Mouse (Mus musculus) ES-E14 (cell line): ENCODE results near the gene Smoc1. TPM values are rescaled to one million over a fixed set of nuclear protein-coding genes. Genes with fewer than 3 reads are reported as not detected.

Experiments
- DNase-seq: peaks from one replicate; pipeline ENCODE4 v3.0.0-alpha.2; 2013; ENCODE audit warnings: low read depth, low spot score
- H3K27ac ChIP-seq: 2 replicates; pipeline ENCODE4 v1.5.1; 2012; ENCODE audit warnings: low read depth, mild to moderate bottlenecking, low read length, moderate library complexity, mixed read lengths; ENCODE audit not compliant: poor library complexity, insufficient read depth, severe bottlenecking
- H3K36me3 ChIP-seq: 2 replicates; pipeline ENCODE4 v1.6.1; 2012; ENCODE audit warnings: mild to moderate bottlenecking, low read length, moderate library complexity, mixed read lengths; ENCODE audit not compliant: control insufficient read depth, poor library complexity, insufficient read depth, severe bottlenecking
- H3K4me1 ChIP-seq, 2 experiments: fragments of 150-350 bp in 1 of 2; sonication (generic) in 1 of 2; 2 replicates each; pipeline ENCODE4 v1.6.1; 2012; ENCODE audit warnings: low read length in 2 of 2, mild to moderate bottlenecking in 1 of 2, mixed read lengths in 1 of 2; ENCODE audit not compliant: control insufficient read depth in 2 of 2, insufficient read depth in 2 of 2, poor library complexity in 1 of 2
- H3K4me3 ChIP-seq, 2 experiments: fragments of 150-350 bp in 1 of 2; sonication (generic) in 1 of 2; 2 replicates each; pipeline ENCODE4 v1.5.1; 2012; ENCODE audit warnings: low read length in 2 of 2, low read depth in 1 of 2, mild to moderate bottlenecking in 1 of 2, mixed read lengths in 1 of 2; ENCODE audit not compliant: insufficient read depth in 1 of 2, poor library complexity in 1 of 2, severe bottlenecking in 1 of 2
- H3K9ac ChIP-seq: 2 replicates; pipeline ENCODE4 v1.6.1; 2012; ENCODE audit warnings: low read depth, mild to moderate bottlenecking, low read length, mixed read lengths; ENCODE audit not compliant: poor library complexity, insufficient read depth, severe bottlenecking
- H3K9me3 ChIP-seq: fragments of 150-350 bp; sonication (generic); 2 replicates; pipeline ENCODE4 v1.6.1; 2012; ENCODE audit warnings: low read depth, mild to moderate bottlenecking, low read length; ENCODE audit not compliant: control insufficient read depth, insufficient read depth
- CHD2 ChIP-seq: IDR thresholded peaks from 2 replicates; pipeline ENCODE4 v1.6.1; 2014; ENCODE audit warnings: mild to moderate bottlenecking, low read depth, low read length, inconsistent platforms
- HCFC1 ChIP-seq: IDR thresholded peaks from 2 replicates; pipeline ENCODE4 v1.6.1; 2012; ENCODE audit warnings: low read length, inconsistent platforms, borderline replicate concordance; ENCODE audit not compliant: insufficient read depth
- MAFK ChIP-seq: IDR thresholded peaks from 2 replicates; pipeline ENCODE4 v1.6.1; 2014; ENCODE audit warnings: mild to moderate bottlenecking, low read depth, low read length, inconsistent platforms; ENCODE audit not compliant: insufficient read depth
- ZC3H11A ChIP-seq: IDR thresholded peaks from 2 replicates; pipeline ENCODE4 v1.6.1; 2012; ENCODE audit warnings: low read depth, mild to moderate bottlenecking, inconsistent platforms, low read length, borderline replicate concordance
- ZNF384 ChIP-seq: IDR thresholded peaks from 2 replicates; pipeline ENCODE4 v1.6.1; 2012; ENCODE audit warnings: low read depth, low read length, inconsistent platforms
- in situ Hi-C, 2 experiments: fragments of 600-800 bp; cut with MboI; formaldehyde crosslinking; loops; one replicate each; pipeline ENCODE4 v1.15.1; 2025; ENCODE audit warnings: low sequenced_read_pairs in 2 of 2, inconsistent platforms in 1 of 2; ENCODE audit not compliant: unreplicated experiment in 2 of 2
- total RNA-seq: library from RNA; depleted of rRNA; stranded (reverse); fragments of 300-350 nt; gene quantifications from 2 replicates; pipeline ENCODE4 v1.2.3, GENCODE M21; 2012

Gene Smoc1
- total RNA-seq, 1 experiment, result 15.3 TPM

GRCm38 (mm10) chr12:80988286-80988685, 38.3 kb upstream of the Smoc1 start:
- no peaks in the 10 kb centered on the region for H3K9me3 ChIP-seq
- no peak for TF ChIP-seq ZNF384
- no peak for TF ChIP-seq HCFC1
- TF ChIP-seq CHD2, result no peak
- no peak for TF ChIP-seq ZC3H11A
- no peak for TF ChIP-seq MAFK
- no peaks in the 10 kb centered on the region; the same call in 1 of the 2 replicates for H3K36me3 ChIP-seq
- DNase-seq, result no peak
- H3K9ac ChIP-seq, result no peak overlapping the region
- H3K4me1 ChIP-seq, result peaks cover 0 to 5% of the 10 kb centered on the region in 2 experiments; a peak in 1 of 4 replicates
- in situ Hi-C loops, result loop anchor here (10.0 to 25.0 kb wide), 3 partner anchors 197 to 417 kb away; partner anchors contain the start of gene Gm4787 (in 1 of the 2)
- no peak overlapping the region for H3K4me3 ChIP-seq
- H3K27ac ChIP-seq, result no peak overlapping the region

GRCm38 (mm10) chr12:80990901-80991445, 35.6 kb upstream of the Smoc1 start:
- no peaks in the 10 kb centered on the region for H3K9me3 ChIP-seq
- H3K27ac ChIP-seq, result no peak overlapping the region
- no peak overlapping the region for H3K9ac ChIP-seq
- TF ChIP-seq MAFK (no peak), CHD2 (no peak), ZNF384 (no peak), HCFC1 (no peak), ZC3H11A (no peak)
- no peak overlapping the region for H3K4me3 ChIP-seq
- DNase-seq, result no peak
- no peaks in the 10 kb centered on the region; the same call in 1 of the 2 replicates for H3K36me3 ChIP-seq
- in situ Hi-C loops, result loop anchor here in 1 of 2 experiments (25.0 kb wide), 1 partner anchor 396 kb away; the partner anchor contains the start of gene Gm4787
- peaks cover 0 to 5% of the 10 kb centered on the region in 2 experiments; a peak in 1 of 4 replicates for H3K4me1 ChIP-seq

GRCm38 (mm10) chr12:80991806-80992205, 34.8 kb upstream of the Smoc1 start:
- peaks cover 0 to 5% of the 10 kb centered on the region in 2 experiments; a peak in 1 of 4 replicates for H3K4me1 ChIP-seq
- no peaks in the 10 kb centered on the region for H3K9me3 ChIP-seq
- in situ Hi-C loops, result loop anchor here in 1 of 2 experiments (25.0 kb wide), 1 partner anchor 395 kb away; the partner anchor contains the start of gene Gm4787
- H3K36me3 ChIP-seq, result no peaks in the 10 kb centered on the region; the same call in 1 of the 2 replicates
- H3K9ac ChIP-seq, result no peak overlapping the region
- DNase-seq, result no peak
- no peak overlapping the region for H3K27ac ChIP-seq
- TF ChIP-seq ZNF384 (no peak), MAFK (no peak), HCFC1 (no peak), CHD2 (no peak), ZC3H11A (no peak)
- H3K4me3 ChIP-seq, result no peak overlapping the region

GRCm38 (mm10) chr12:80992540-80993122, 34.0 kb upstream of the Smoc1 start:
- Histone ChIP-seq H3K9me3 (no peaks in the 10 kb centered on the region), H3K36me3 (no peaks in the 10 kb centered on the region; the same call in 1 of the 2 replicates), H3K4me3 (no peak overlapping the region), H3K4me1 (peaks cover 0 to 5% of the 10 kb centered on the region in 2 experiments; a peak in 1 of 4 replicates), H3K9ac (no peak overlapping the region), H3K27ac (no peak overlapping the region)
- no peak for DNase-seq
- in situ Hi-C loops, result loop anchor here in 1 of 2 experiments (25.0 kb wide), 1 partner anchor 395 kb away; the partner anchor contains the start of gene Gm4787
- TF ChIP-seq ZC3H11A (no peak), HCFC1 (no peak), ZNF384 (no peak), MAFK (no peak), CHD2 (no peak)
